Mouse (Mus musculus) heart, embryonic 15.5 days (tissue): ENCODE measurements around the gene Ppp1r8. TPM values are rescaled to one million over a fixed set of nuclear protein-coding genes. Genes with fewer than 3 reads are reported as not detected.

Experiments
- polyA plus RNA-seq: library from polyadenylated mRNA; unstranded; fragments of >200 nt; fragmentation: Nextera tagmentation; extraction: Ambion mirVana; gene quantifications from 2 replicates; pipeline ENCODE4 v1.2.1, GENCODE M21; 2015

Ppp1r8 gene
- polyA plus RNA-seq, 1 experiment from 2014 or later, result 25.7 TPM

Other genes starting within 250 kb of the Ppp1r8 start
- gene Eya3, start 204.2 kb downstream of the Ppp1r8 start, polyA plus RNA-seq, result 17.4 and 22.0 TPM in 2 replicates
- 2.1 and 4.8 TPM in 2 replicates for gene Xkr8, start 110.6 kb downstream of the Ppp1r8 start, polyA plus RNA-seq
- 3.5 and 4.4 TPM in 2 replicates for gene Smpdl3b, start 85.9 kb downstream of the Ppp1r8 start, polyA plus RNA-seq
- gene Rpa2, start 74.8 kb downstream of the Ppp1r8 start, polyA plus RNA-seq, result 60.8 and 71.2 TPM in 2 replicates
- gene Themis2, start 46.8 kb downstream of the Ppp1r8 start, polyA plus RNA-seq, result 0.94 and 1.9 TPM in 2 replicates
- gene Stx12, start 41.3 kb upstream of the Ppp1r8 start, polyA plus RNA-seq, result 51.9 and 52.0 TPM in 2 replicates
- 37.0 and 40.0 TPM in 2 replicates for gene Fam76a, start 79.4 kb upstream of the Ppp1r8 start, polyA plus RNA-seq
- gene Fgr, start 130.9 kb upstream of the Ppp1r8 start, polyA plus RNA-seq, result 0.42 and 1.0 TPM in 2 replicates
- 6.3 and 8.5 TPM in 2 replicates for gene Ahdc1, start 168.1 kb upstream of the Ppp1r8 start, polyA plus RNA-seq